Mouse (Mus musculus): ENCODE data around the gene Dnaic1. TPM values are rescaled to one million over a fixed set of nuclear protein-coding genes. Genes with fewer than 3 reads are reported as not detected.

The Dnaic1 gene
- not detected for polyA plus RNA-seq (2017; shearing (Covaris generic))

GRCm38 (mm10) chr4:41569411-41569885 is at the start of gene Dnaic1, which contains the start of gene Fam219a:
Gene Dnaic1 (plus strand): TSS chr4:41569775.
Gene Fam219a (minus strand): TSS chr4:41569538.

DNA sequence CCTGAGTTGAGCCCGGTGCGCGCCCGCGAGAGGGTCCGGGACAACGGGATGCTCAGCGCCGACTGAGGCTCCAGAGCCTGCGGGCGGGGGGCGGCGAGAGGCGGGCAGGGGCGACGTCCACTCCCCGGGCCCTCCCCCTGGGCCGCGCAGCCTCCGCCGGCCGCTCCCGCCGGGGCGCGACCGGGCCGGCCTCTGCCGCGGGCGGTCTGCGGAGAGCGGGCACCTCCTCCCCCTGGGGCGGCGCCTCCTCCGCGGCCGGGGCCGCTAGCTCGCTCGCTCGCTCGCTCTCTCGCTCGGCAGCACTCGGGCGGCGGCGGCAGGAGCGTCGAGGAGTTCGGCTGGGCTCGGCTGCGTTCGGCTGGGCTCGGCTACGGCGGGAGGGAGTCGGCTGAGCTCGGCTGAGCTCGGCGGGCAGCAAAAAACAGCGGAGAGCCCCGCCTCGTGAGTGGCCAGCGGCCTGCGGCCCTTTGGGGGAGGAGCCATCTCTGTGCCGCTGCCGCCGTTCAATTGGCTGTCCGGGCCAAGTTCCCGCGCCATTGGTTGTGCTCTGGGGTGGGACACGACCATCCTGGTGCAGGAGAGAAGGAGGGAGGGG is 70.4 kb downstream of the Dnaic1 start, which contains the start of gene Enho:
Enho (minus strand) TSS at position 412 of the 595 bp plus-strand sequence.

Other genes starting within 250 kb of the Dnaic1 start
- gene Ubap1, start 220.8 kb upstream of the Dnaic1 start, polyA plus RNA-seq (2017; shearing (Covaris generic)): 106 TPM
- 0.96 TPM for gene Kif24, start 104.9 kb upstream of the Dnaic1 start, polyA plus RNA-seq (2017; shearing (Covaris generic))
- gene Nudt2, start 104.6 kb upstream of the Dnaic1 start, polyA plus RNA-seq (2017; shearing (Covaris generic)): 18.6 TPM
- gene AI464131, start 66.7 kb upstream of the Dnaic1 start, polyA plus RNA-seq (2017; shearing (Covaris generic)): 0.07 TPM
- gene 1110017D15Rik, start 52.4 kb upstream of the Dnaic1 start, polyA plus RNA-seq (2017; shearing (Covaris generic)): not detected
- gene Fam219a, start 237 bp upstream of the Dnaic1 start, polyA plus RNA-seq (2017; shearing (Covaris generic)): 1.8 TPM
- gene Enho, start 70.5 kb downstream of the Dnaic1 start, polyA plus RNA-seq (2017; shearing (Covaris generic)): not detected
- gene Cntfr, start 127.3 kb downstream of the Dnaic1 start, polyA plus RNA-seq (2017; shearing (Covaris generic)): not detected
- gene Il11ra1, start 130.2 kb downstream of the Dnaic1 start, polyA plus RNA-seq (2017; shearing (Covaris generic)): 12.2 TPM
- gene Rpp25l, start 143.8 kb downstream of the Dnaic1 start, polyA plus RNA-seq (2017; shearing (Covaris generic)): 41.2 TPM
- 130 TPM for gene Dctn3, start 153.4 kb downstream of the Dnaic1 start, polyA plus RNA-seq (2017; shearing (Covaris generic))
- not detected for gene Arid3c, start 161.4 kb downstream of the Dnaic1 start, polyA plus RNA-seq (2017; shearing (Covaris generic))
- gene Galt, start 185.5 kb downstream of the Dnaic1 start, polyA plus RNA-seq (2017; shearing (Covaris generic)): 80.5 TPM
- 52.5 TPM for gene Sigmar1, start 186.4 kb downstream of the Dnaic1 start, polyA plus RNA-seq (2017; shearing (Covaris generic))
- gene Ccl27a, start 204.5 kb downstream of the Dnaic1 start, polyA plus RNA-seq (2017; shearing (Covaris generic)): 6.8 TPM

Data from inflammation-experienced regulatory T-cells, adult 16 weeks (primary cell).